2 mouse cellular contexts compared by ENCODE assay signal in genomic region chr7:3447026-3447425, GRCm38 (mm10).
TF ChIP-seq lines count a peak whose summit lies in the region.

No protein-coding gene starts in this region.

TF ChIP-seq in CH12.LX, 34 proteins besides CTCF, POLR2A, EP300 and RAD21 (continued from another document):
- TF ChIP-seq MEF2A (IDR thresholded peaks at IDR 0.05; ENCODE audit: borderline replicate concordance, low read depth, low read length) (peak; percentile 54; the same call in 1 of the 2 replicates), SIN3A (IDR thresholded peaks at IDR 0.05; ENCODE audit: low read length) (no peak)

TF ChIP-seq in myocyte, 11 proteins besides CTCF, POLR2A, EP300 and RAD21 (continued from another document):
- TF ChIP-seq TCF12 (IDR thresholded peaks at IDR 0.05; ENCODE audit: insufficient read depth, poor library complexity, severe bottlenecking), result no peak
- no peak for TF ChIP-seq TCF3 (IDR thresholded peaks at IDR 0.05; ENCODE audit: insufficient read length, low read depth)
- no peak for TF ChIP-seq MAX (IDR thresholded peaks at IDR 0.05; ENCODE audit: low read depth)
- TF ChIP-seq POLR2AphosphoS2 (IDR thresholded peaks at IDR 0.05; ENCODE audit: insufficient read length, low read depth), result no peak
- TF ChIP-seq REST (IDR thresholded peaks at IDR 0.05; ENCODE audit: insufficient read depth, insufficient read length), result no peak
